In the genomic region with DNA sequence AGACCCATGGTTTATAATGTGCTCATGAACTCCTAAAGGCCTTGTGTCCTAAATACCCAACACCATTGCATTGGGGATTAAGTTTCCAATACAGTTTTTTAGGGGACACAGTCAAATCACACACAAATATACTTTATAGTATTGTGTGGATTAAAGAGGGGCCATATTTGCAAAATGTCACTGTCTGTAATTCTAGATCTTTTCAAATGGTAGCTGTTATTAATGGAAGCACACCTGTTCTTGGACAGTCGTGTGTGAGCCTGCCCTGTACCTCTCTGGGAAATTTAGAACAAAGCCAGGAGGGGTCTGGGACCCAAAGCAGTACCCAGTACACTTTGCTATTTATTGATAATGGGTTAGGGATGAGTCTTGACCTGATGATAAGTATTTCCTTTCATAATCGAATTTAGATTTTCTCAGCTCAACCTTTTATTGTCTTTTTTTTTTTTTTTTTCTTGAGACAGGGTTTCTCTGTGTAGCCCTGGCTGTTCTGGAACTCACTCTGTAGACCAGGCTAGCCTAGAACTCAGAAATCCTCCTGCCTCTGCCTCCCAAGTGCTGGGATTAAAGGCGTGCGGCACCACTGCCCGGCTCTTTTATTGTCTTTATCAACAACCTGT, we compare ENCODE assay signal across 7 mouse cellular contexts. TPM values are rescaled to one million over a fixed set of nuclear protein-coding genes. Genes with fewer than 3 reads are reported as not detected.
A peak's percentile ranks its signal among the peaks of the same experiment; 100 is the strongest.
DNase-seq lines count a peak whose midpoint lies in the region; ATAC-seq and TF ChIP-seq lines count a peak whose summit lies in the region.

A gene (plus strand): TSS at position 570 of the 620 bp plus-strand sequence.

- H3K9ac ChIP-seq in embryonic facial prominence, embryonic 12.5 days, result peak within 1 kb of the TSS; percentile 92
- peak within 1 kb of the TSS; percentile 96 for H3K9ac ChIP-seq in hindbrain, embryonic 12.5 days
- H3K9ac ChIP-seq in liver, embryonic 14.5 days (replicated peaks), result peak within 1 kb of the TSS; percentile 66

- 79% methylated on average over 5 of the region's 5 CpGs for WGBS in spleen, adult 2 months
- 86% methylated on average over 5 of the region's 5 CpGs for WGBS in embryonic facial prominence, embryonic 12.5 days
- WGBS in hindbrain, embryonic 12.5 days, result 91% methylated on average over 5 of the region's 5 CpGs
- 43% methylated on average over 5 of the region's 5 CpGs for WGBS in liver, embryonic 14.5 days (ENCODE audit: insufficient replicate concordance)

- H3K4me2 ChIP-seq in embryonic facial prominence, embryonic 12.5 days (replicated peaks), result peak within 1 kb of the TSS; percentile 66
- H3K4me2 ChIP-seq in hindbrain, embryonic 12.5 days (replicated peaks), result peak within 1 kb of the TSS; percentile 66
- H3K4me2 ChIP-seq in liver, embryonic 14.5 days (ENCODE audit: low read depth), result peak within 1 kb of the TSS; percentile 66

- H3K27me3 ChIP-seq in spleen, adult 2 months (ENCODE audit: control insufficient read depth, insufficient read depth, low read length), result no peaks in the 10 kb centered on the region
- H3K27me3 ChIP-seq in embryonic facial prominence, embryonic 12.5 days, result no peaks in the 10 kb centered on the region
- H3K27me3 ChIP-seq in hindbrain, embryonic 12.5 days, result no peaks in the 10 kb centered on the region
- H3K27me3 ChIP-seq in liver, embryonic 14.5 days (ENCODE audit: control insufficient read depth, insufficient read depth, low read length), result no peaks in the 10 kb centered on the region

- peak within 1 kb of the TSS; percentile 76 for H3K27ac ChIP-seq in spleen, adult 2 months (ENCODE audit: insufficient read depth, low read length)
- peak within 1 kb of the TSS; percentile 98 for H3K27ac ChIP-seq in embryonic facial prominence, embryonic 12.5 days
- peak within 1 kb of the TSS; percentile 99 for H3K27ac ChIP-seq in hindbrain, embryonic 12.5 days
- H3K27ac ChIP-seq in liver, embryonic 14.5 days, result no peak within 1 kb of the TSS

- no peaks in the 10 kb centered on the region for H3K36me3 ChIP-seq in spleen, adult 2 months (ENCODE audit: control insufficient read depth, insufficient read depth, low read length)
- no peaks in the 10 kb centered on the region for H3K36me3 ChIP-seq in embryonic facial prominence, embryonic 12.5 days
- H3K36me3 ChIP-seq in hindbrain, embryonic 12.5 days, result no peaks in the 10 kb centered on the region
- H3K36me3 ChIP-seq in liver, embryonic 14.5 days (replicated peaks; ENCODE audit: control insufficient read depth, insufficient read depth, low read depth), result no peaks in the 10 kb centered on the region

- H3K4me3 ChIP-seq in spleen, adult 2 months (ENCODE audit: extremely low read depth, insufficient read depth, insufficient read length), result peak within 1 kb of the TSS; percentile 97
- peak within 1 kb of the TSS; percentile 77 for H3K4me3 ChIP-seq in embryonic facial prominence, embryonic 12.5 days
- H3K4me3 ChIP-seq in hindbrain, embryonic 12.5 days, result peak within 1 kb of the TSS; percentile 85
- H3K4me3 ChIP-seq in liver, embryonic 14.5 days (ENCODE audit: insufficient read depth in 1 of 2, low read depth in 2 of 2, low read length in 2 of 2), result peak within 1 kb of the TSS; percentile 66 to 84

- no peak for TF ChIP-seq EP300 in liver, embryonic 14.5 days (IDR thresholded peaks at IDR 0.05; ENCODE audit: low read depth)

- TF ChIP-seq POLR2A in spleen, adult 2 months (IDR thresholded peaks at IDR 0.05; ENCODE audit: low read depth, low read length), result no peak

- peaks cover 8% of the 10 kb centered on the region for H3K4me1 ChIP-seq in spleen, adult 2 months (ENCODE audit: control insufficient read depth, insufficient read depth, insufficient read length)
- peaks cover 19% of the 10 kb centered on the region for H3K4me1 ChIP-seq in embryonic facial prominence, embryonic 12.5 days
- peaks cover 18% of the 10 kb centered on the region for H3K4me1 ChIP-seq in hindbrain, embryonic 12.5 days
- H3K4me1 ChIP-seq in liver, embryonic 14.5 days (replicated peaks; ENCODE audit: control insufficient read depth in 2 of 2, insufficient read depth in 2 of 2, low read length in 1 of 2), result peaks cover 2 to 4% of the 10 kb centered on the region in 2 experiments; a peak in 2 of 4 replicates

- no peak for DNase-seq in spleen, adult 2 months (ENCODE audit: low read depth in 1 of 2, low spot score in 2 of 2)
- no peak for DNase-seq in spleen, postnatal 36 days (ENCODE audit: low spot score in 2 of 2)
- no peak for DNase-seq in liver, embryonic 14.5 days (ENCODE audit: low read depth in 3 of 3, low spot score in 3 of 3)
- DNase-seq in retina, postnatal 1 day, result no peak
- DNase-seq in right cerebral cortex, postnatal 36 days (ENCODE audit: low spot score in 2 of 2), result no peak

- TF ChIP-seq CTCF in spleen, adult 2 months (IDR thresholded peaks at IDR 0.05; ENCODE audit: extremely low read depth, insufficient read depth, insufficient read length, insufficient replicate concordance), result no peak
- no peak for TF ChIP-seq CTCF in liver, embryonic 14.5 days (IDR thresholded peaks at IDR 0.05; ENCODE audit: low read depth)

- 0 out of 2 replicates have a peak, but pooled peaks have one; percentile 2 for ATAC-seq in embryonic facial prominence, embryonic 12.5 days (ENCODE audit: insufficient number of reproducible peaks, insufficient read depth, low FRiP score, low TSS enrichment)
- no peak; the same call in 1 of the 2 replicates for ATAC-seq in hindbrain, embryonic 12.5 days (ENCODE audit: low FRiP score)
- no peak for ATAC-seq in liver, embryonic 14.5 days (ENCODE audit: insufficient read depth)

- H3K9me3 ChIP-seq in embryonic facial prominence, embryonic 12.5 days, result no peaks in the 10 kb centered on the region
- H3K9me3 ChIP-seq in hindbrain, embryonic 12.5 days (replicated peaks), result no peaks in the 10 kb centered on the region
- no peaks in the 10 kb centered on the region for H3K9me3 ChIP-seq in liver, embryonic 14.5 days (ENCODE audit: control insufficient read depth, low read length)

RNA-seq across cellular contexts. Expression of the gene that starts here (rescaled TPM):
- 5.4 and 8.9 TPM in 2 replicates for polyA plus RNA-seq in spleen, adult 2 months (2012; rRNA removed)
- polyA plus RNA-seq in embryonic facial prominence, embryonic 12.5 days (2016; fragmentation: Nextera tagmentation; extraction: Ambion mirVana), result 25.8 and 28.2 TPM in 2 replicates
- polyA plus RNA-seq in hindbrain, embryonic 12.5 days (2016; fragmentation: Nextera tagmentation; extraction: Ambion mirVana), result 39.9 and 40.8 TPM in 2 replicates
- polyA plus RNA-seq in liver, embryonic 14.5 days (2012; rRNA removed), result 1.0 and 1.6 TPM in 2 replicates
- 1.4 and 1.7 TPM in 2 replicates for polyA plus RNA-seq in liver, embryonic 14.5 days (2014; fragmentation: Nextera tagmentation; extraction: Ambion mirVana)
